Mouse (Mus musculus): ENCODE data around the gene Armh1.

DNA sequence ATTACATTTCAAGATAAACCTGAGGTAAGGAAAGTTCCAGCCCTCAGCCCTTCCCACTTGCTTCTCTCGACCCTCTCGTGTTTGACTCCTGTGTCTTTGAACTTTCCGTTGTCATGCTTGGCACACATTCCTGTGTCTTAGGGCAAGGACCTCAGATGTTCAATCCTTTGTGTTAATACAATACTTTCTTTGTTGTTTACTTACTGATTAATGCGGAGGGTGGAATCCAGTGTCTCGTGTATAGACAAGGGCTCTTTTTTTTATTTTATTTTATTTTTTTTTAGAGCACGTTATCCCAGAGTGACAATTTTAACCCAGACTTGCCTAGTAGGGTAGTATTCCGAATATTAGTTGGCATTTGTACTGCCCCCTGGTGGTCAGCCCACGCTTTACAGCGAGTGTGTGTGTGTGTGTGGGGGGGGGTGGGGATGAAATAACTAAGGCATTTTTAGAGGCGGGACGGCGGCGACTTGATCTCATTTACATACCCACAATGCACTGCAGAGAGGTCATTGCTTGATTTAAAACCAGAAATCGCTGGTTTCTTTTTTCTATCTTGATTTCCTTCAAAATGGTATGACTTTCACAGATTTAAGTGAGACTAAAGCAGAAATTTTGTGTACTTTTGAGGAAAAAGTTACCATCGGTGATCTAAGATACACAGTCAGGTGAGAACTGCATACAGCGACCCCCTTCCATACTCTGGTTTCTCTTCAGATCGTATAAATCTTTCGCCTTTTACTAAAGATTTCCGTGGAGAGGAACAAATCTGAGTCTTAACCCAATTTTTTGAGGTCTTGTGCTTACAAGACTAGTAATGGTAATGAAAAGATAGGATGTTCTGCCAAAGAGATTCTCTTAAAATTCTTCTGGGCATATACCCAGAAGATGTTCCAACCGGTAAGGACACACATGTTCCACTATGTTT is 41.5 kb downstream of the Armh1 start:
- TF ChIP-seq FLI1 (IDR thresholded peaks at IDR 0.05; ENCODE audit: low read length) (no peak), GATA1 (IDR thresholded peaks at IDR 0.05; ENCODE audit: borderline replicate concordance, low read length) (no peak)

Measured in megakaryocyte, embryonic 14.5 days (primary cell).